Mouse (Mus musculus) myocyte (in vitro differentiated cells): ENCODE data around the gene Camta1.

Experiments used
- MYOG ChIP-seq, 3 experiments: IDR thresholded peaks; one replicate each; pipeline ENCODE4 v1.6.1; 2011; ENCODE audit warnings: control low read depth in 2 of 3, low read depth in 2 of 3, mild to moderate bottlenecking in 2 of 3; ENCODE audit not compliant: insufficient read length in 2 of 3, control insufficient read depth in 1 of 3, insufficient read depth in 1 of 3
- POLR2A ChIP-seq: IDR thresholded peaks from one replicate; pipeline ENCODE4 v1.6.1; 2011; ENCODE audit warnings: low read depth, mild to moderate bottlenecking, control low read depth, moderate library complexity; ENCODE audit not compliant: insufficient read length
- POLR2AphosphoS2 ChIP-seq: IDR thresholded peaks from one replicate; pipeline ENCODE4 v1.6.1; 2011; ENCODE audit warnings: low read depth, control low read depth; ENCODE audit not compliant: insufficient read length
- USF1 ChIP-seq: IDR thresholded peaks from one replicate; pipeline ENCODE4 v1.6.1; 2011; ENCODE audit warnings: low read depth, mild to moderate bottlenecking, control low read depth, moderate library complexity

- TF ChIP-seq POLR2AphosphoS2 (no peak), USF1 (no peak), MYOG (IDR thresholded peaks at IDR 0.05; ENCODE audit: control insufficient read depth in 1 of 3, insufficient read depth in 1 of 3, insufficient read length in 2 of 3, low read depth in 2 of 3) (no peak), POLR2A (no peak)
Measured at GRCm38 (mm10) chr4:151074817-151075216, 786.9 kb downstream of the Camta1 start.
